Mouse (Mus musculus) bone marrow, adult 2 months (tissue): Measurements from ENCODE around the gene Cntfr. TPM values are rescaled to one million over a fixed set of nuclear protein-coding genes. Genes with fewer than 3 reads are reported as not detected.

Source experiments
- H3K27ac ChIP-seq: fragments of 200-500 bp; 2 replicates; pipeline ENCODE4 v1.5.1; 2012; ENCODE audit warnings: low read depth, mild to moderate bottlenecking, control low read depth, inconsistent platforms, low read length; ENCODE audit not compliant: control insufficient read depth, poor library complexity, insufficient read depth
- H3K4me1 ChIP-seq: fragments of 200-500 bp; 2 replicates; pipeline ENCODE4 v1.6.1; 2011; ENCODE audit warnings: low read length; ENCODE audit not compliant: control insufficient read depth, insufficient read depth
- H3K4me3 ChIP-seq: fragments of 200-500 bp; replicated peaks from 2 replicates; pipeline ENCODE3; 2011; ENCODE audit warnings: mild to moderate bottlenecking, low read depth, low read length, control low read depth; ENCODE audit not compliant: control insufficient read depth
- CTCF ChIP-seq: fragments of 200-500 bp; IDR thresholded peaks from 2 replicates; pipeline ENCODE4 v1.5.1; 2011; ENCODE audit warnings: low read length, control low read depth; ENCODE audit not compliant: control insufficient read depth, insufficient read depth
- POLR2A ChIP-seq: fragments of 200-500 bp; IDR thresholded peaks from 2 replicates; pipeline ENCODE4 v1.6.1; 2011; ENCODE audit warnings: low read depth, mild to moderate bottlenecking, control low read depth, low read length, borderline replicate concordance; ENCODE audit not compliant: control insufficient read depth
- WGBS: fragments of 180-500 bp; shearing (Covaris S2); methylation state at CpG from one replicate; pipeline ENCODE4 v1.1.7; 2018; 5-methylcytosine and 5-hydroxymethylcytosine counted together
- polyA plus RNA-seq: library from polyadenylated mRNA; stranded (reverse); fragments of >200 nt; gene quantifications from 2 replicates; pipeline ENCODE4 v1.2.4, GENCODE M21; 2011; ENCODE audit warnings: low replicate concordance; ENCODE audit not compliant: missing spikeins, insufficient read depth, insufficient read length

Gene Cntfr
- polyA plus RNA-seq, 1 experiment: not detected

DNA sequence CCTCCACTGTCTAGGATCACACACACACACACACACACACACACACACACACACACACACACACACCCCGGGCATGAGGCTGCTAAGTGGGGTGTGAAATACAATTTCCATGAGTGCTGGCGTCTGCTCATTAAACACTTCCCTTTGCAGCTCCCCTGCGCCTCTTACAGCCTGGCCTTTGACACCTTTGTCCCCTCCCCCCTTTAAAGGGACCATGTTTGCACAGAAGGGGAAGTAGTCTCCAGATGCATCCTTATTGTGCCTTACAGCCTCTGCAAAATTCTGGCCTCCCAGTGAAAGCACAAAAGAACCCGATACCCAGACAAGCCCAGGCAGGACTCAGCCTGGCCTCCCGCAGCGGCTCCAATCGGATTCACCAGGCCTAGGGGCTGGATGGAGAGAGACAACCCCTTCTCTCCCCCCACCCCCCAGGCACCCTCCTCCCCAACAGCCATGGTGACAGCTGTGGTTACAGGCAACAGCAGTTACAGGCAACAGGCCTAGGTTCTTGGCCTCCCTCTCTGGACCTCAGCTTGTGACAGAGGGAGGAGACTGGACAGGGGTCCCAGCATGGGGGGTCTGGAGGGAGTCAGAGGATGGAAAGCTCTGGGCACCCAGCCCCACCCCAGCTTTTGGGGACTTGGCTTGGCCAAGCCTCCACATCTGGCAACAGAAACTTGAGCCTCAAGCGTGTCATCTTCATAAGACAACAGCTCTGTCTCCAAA is 68.5 kb downstream of the Cntfr start:
- no peak overlapping the region for H3K4me3 ChIP-seq
- TF ChIP-seq CTCF (no peak), POLR2A (no peak)

GRCm38 (mm10) chr4:41622071-41622470 is 74.8 kb downstream of the Cntfr start:
- H3K27ac ChIP-seq: no peak overlapping the region
- 83% methylated on average over 14 of the region's 14 CpGs for WGBS
- H3K4me1 ChIP-seq: no peaks in the 10 kb centered on the region
- no peak overlapping the region for H3K4me3 ChIP-seq
- TF ChIP-seq POLR2A (no peak), CTCF (no peak)

More for the DNA sequence above, 68.5 kb downstream of the Cntfr start:
- Histone ChIP-seq H3K4me1 (no peaks in the 10 kb centered on the region), H3K27ac (0 out of 2 replicates have a peak overlapping the region, but pooled peaks have one; percentile 12)
- WGBS: 8% methylated on average over 8 of the region's 8 CpGs

- Histone ChIP-seq H3K27ac (no peak overlapping the region), H3K4me3 (no peak overlapping the region), H3K4me1 (no peaks in the 10 kb centered on the region)
- no peak for TF ChIP-seq POLR2A
- TF ChIP-seq CTCF: no peak
- 74% methylated on average over 12 of the region's 12 CpGs for WGBS
Measured at GRCm38 (mm10) chr4:41618916-41619746, 77.8 kb downstream of the Cntfr start.

DNA sequence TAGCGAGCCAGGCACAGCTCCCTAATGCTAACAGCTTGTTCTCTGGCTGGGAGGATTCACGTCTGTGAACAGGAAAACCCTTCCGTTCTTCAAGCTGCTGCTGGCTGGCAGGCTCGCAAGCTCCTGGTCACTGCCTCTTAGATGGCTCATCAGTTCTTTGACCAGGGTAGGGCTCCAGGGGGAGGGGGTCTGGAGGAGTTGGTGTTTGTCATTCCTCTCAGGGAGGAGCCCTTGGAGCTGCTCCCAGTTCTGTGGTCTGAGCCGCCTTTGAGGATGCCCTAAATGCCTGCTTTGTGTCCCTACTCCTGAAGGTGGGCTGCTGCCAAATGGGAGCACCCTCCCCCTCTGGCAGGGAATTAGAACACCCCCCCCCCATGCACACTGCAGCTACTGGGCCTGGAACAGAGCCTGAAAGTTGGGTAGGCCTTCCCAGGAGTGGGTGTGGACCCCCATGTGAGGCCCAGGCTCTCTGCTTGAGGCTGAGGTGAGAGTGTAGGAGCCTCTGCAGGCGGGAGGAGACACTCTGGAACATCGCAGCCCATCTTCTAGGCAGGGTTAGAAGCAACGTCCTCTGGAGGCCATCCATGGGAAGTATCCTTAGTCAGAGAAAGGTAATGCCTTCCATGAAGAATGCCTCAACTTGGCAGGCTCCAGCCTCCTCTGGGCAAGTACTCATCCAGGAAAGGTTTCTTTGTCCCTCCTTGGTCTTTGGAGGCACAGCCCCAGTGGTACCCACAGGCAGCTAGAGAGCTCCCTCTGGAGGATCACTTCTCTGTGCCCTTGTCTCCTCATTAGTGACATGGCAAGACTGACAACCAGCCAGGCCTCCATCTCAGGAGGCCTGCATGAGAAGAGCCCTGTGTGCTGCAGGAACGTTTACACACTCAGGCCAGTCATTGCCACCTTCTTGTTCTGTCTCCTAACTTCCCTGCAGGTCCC is 81.0 kb downstream of the Cntfr start:
- H3K4me3 ChIP-seq: no peak overlapping the region
- no peaks in the 10 kb centered on the region for H3K4me1 ChIP-seq
- no peak overlapping the region for H3K27ac ChIP-seq
- TF ChIP-seq CTCF: no peak
- no peak for TF ChIP-seq POLR2A
- 75% methylated on average over 9 of the region's 9 CpGs for WGBS

DNA sequence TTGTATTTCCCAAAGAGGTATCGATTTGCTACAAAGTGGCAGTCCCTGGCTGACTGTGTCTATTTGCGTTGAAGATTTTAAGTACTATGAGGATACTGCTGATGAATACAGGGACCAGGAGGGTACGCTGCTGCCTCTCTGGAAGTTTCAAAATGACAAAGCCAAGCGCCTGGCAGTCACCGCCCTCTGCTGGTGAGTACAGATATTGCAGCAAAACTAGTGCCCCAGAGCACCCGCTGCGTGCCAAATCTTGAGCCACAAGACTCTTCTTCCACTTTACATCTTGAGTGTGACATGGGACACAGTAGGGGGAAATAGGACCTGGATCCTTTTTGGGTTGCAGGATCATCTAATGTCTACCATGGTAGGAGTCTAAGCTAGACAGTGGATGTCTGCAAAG is 82.7 kb downstream of the Cntfr start:
- WGBS: 9% methylated on average over 7 of the region's 7 CpGs
- TF ChIP-seq POLR2A (no peak), CTCF (peak; percentile 82)
- H3K27ac ChIP-seq: no peak overlapping the region
- no peaks in the 10 kb centered on the region for H3K4me1 ChIP-seq
- no peak overlapping the region for H3K4me3 ChIP-seq

DNA sequence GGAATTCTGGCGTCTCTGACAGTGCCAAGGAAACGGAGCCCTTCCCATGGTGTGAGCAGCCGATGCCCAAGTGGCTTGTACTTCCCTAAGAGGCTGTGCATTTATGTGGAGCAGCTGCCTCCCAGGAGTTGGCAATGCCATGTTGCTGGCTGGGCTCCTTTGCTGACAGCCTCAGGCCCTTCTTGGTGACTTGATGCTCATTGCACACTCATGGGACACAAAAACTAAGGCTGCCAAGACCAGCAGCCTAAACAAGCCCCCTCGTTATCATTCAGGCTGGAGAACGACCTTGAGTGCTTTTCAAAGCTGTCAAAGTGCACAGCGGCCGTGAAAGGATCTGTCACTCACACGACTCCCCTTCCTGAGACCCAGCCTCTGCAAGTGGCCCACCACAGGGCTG is 84.7 kb downstream of the Cntfr start:
- Histone ChIP-seq H3K4me1 (no peaks in the 10 kb centered on the region), H3K27ac (no peak overlapping the region), H3K4me3 (no peak overlapping the region)
- WGBS: 69% methylated on average over 8 of the region's 8 CpGs
- TF ChIP-seq CTCF (no peak), POLR2A (no peak)

GRCm38 (mm10) chr4:41610594-41610980 is 86.3 kb downstream of the Cntfr start:
- Histone ChIP-seq H3K27ac (no peak overlapping the region), H3K4me1 (no peaks in the 10 kb centered on the region), H3K4me3 (no peak overlapping the region)
- 48% methylated on average over 6 of the region's 6 CpGs for WGBS
- TF ChIP-seq CTCF (no peak), POLR2A (no peak)
